In genomic region chr1:181210147-181210546, GRCm38 (mm10) we compare ENCODE assay signal across 8 mouse cellular contexts. TPM values are rescaled to one million over a fixed set of nuclear protein-coding genes. Genes with fewer than 3 reads are reported as not detected.
DNase-seq lines count a peak whose midpoint lies in the region; ATAC-seq and TF ChIP-seq lines count a peak whose summit lies in the region.

No protein-coding gene starts in this region.

- no peak for TF ChIP-seq CTCF in E14TG2a.4 (conservative IDR thresholded peaks at IDR 0.05; ENCODE audit: low read length)

- H3K27ac ChIP-seq in heart, embryonic 13.5 days (replicated peaks), result peak overlapping the region; percentile 97
- peak overlapping the region; percentile 6; the same call in 1 of the 2 replicates for H3K27ac ChIP-seq in forebrain, embryonic 13.5 days
- peak overlapping the region; percentile 99 for H3K27ac ChIP-seq in liver, embryonic 16.5 days (ENCODE audit: low read length)

- H3K9me3 ChIP-seq in heart, embryonic 13.5 days, result no peaks in the 10 kb centered on the region
- no peaks in the 10 kb centered on the region for H3K9me3 ChIP-seq in E14TG2a.4 (ENCODE audit: low read length)
- H3K9me3 ChIP-seq in forebrain, embryonic 13.5 days (replicated peaks), result no peaks in the 10 kb centered on the region
- no peaks in the 10 kb centered on the region for H3K9me3 ChIP-seq in liver, embryonic 16.5 days (replicated peaks; ENCODE audit: control insufficient read depth, low read length)

- H3K4me3 ChIP-seq in heart, embryonic 13.5 days, result peak overlapping the region; percentile 98
- H3K4me3 ChIP-seq in E14TG2a.4 (replicated peaks; ENCODE audit: low read length), result peak overlapping the region; percentile 89
- H3K4me3 ChIP-seq in forebrain, embryonic 13.5 days, result peak overlapping the region; percentile 99
- H3K4me3 ChIP-seq in liver, embryonic 16.5 days (ENCODE audit: low read depth, low read length), result peak overlapping the region; percentile 98

- DNase-seq in heart, adult 11 months, result no peak
- DNase-seq in adrenal gland, adult 8-10 months, result no peak
- no peak for DNase-seq in right cerebral cortex, adult 18-20 months
- no peak for DNase-seq in cerebellum, postnatal 10 days

- peak overlapping the region; percentile 100 for H3K9ac ChIP-seq in heart, embryonic 13.5 days
- H3K9ac ChIP-seq in forebrain, embryonic 13.5 days, result peak overlapping the region; percentile 98
- H3K9ac ChIP-seq in liver, embryonic 16.5 days (ENCODE audit: low read depth, low read length), result peak overlapping the region; percentile 100

- H3K36me3 ChIP-seq in heart, embryonic 13.5 days, result peaks cover 32% of the 10 kb centered on the region
- H3K36me3 ChIP-seq in E14TG2a.4 (ENCODE audit: insufficient read depth, low read length), result peaks cover 34% of the 10 kb centered on the region
- H3K36me3 ChIP-seq in forebrain, embryonic 13.5 days (ENCODE audit: poor library complexity, severe bottlenecking), result peaks cover 22% of the 10 kb centered on the region
- peaks cover 30% of the 10 kb centered on the region for H3K36me3 ChIP-seq in liver, embryonic 16.5 days (ENCODE audit: control insufficient read depth, insufficient read depth)

- peaks cover 30% of the 10 kb centered on the region for H3K4me1 ChIP-seq in heart, embryonic 13.5 days
- H3K4me1 ChIP-seq in E14TG2a.4 (replicated peaks; ENCODE audit: low read depth, low read length), result peaks cover 27% of the 10 kb centered on the region
- H3K4me1 ChIP-seq in forebrain, embryonic 13.5 days, result peaks cover 27% of the 10 kb centered on the region
- H3K4me1 ChIP-seq in liver, embryonic 16.5 days (ENCODE audit: control insufficient read depth, low read depth, low read length), result peaks cover 28% of the 10 kb centered on the region

- peak overlapping the region; percentile 91 for H3K4me2 ChIP-seq in heart, embryonic 13.5 days
- H3K4me2 ChIP-seq in forebrain, embryonic 13.5 days, result peak overlapping the region; percentile 89
- peak overlapping the region; percentile 66 for H3K4me2 ChIP-seq in liver, embryonic 16.5 days (ENCODE audit: low read depth, low read length)

- no peaks in the 10 kb centered on the region for H3K27me3 ChIP-seq in heart, embryonic 13.5 days (replicated peaks)
- no peaks in the 10 kb centered on the region for H3K27me3 ChIP-seq in E14TG2a.4 (ENCODE audit: insufficient read depth, low read length)
- no peaks in the 10 kb centered on the region for H3K27me3 ChIP-seq in forebrain, embryonic 13.5 days
- H3K27me3 ChIP-seq in liver, embryonic 16.5 days (ENCODE audit: control insufficient read depth, insufficient read depth, low read depth, low read length), result no peaks in the 10 kb centered on the region

- no peak for ATAC-seq in heart, embryonic 13.5 days (ENCODE audit: extremely low read depth, insufficient number of reproducible peaks, low FRiP score, low TSS enrichment)
- ATAC-seq in forebrain, embryonic 13.5 days, result no peak
- ATAC-seq in liver, embryonic 16.5 days (ENCODE audit: low read depth), result no peak

- WGBS in heart, embryonic 13.5 days, result 8% methylated on average over 4 of the region's 4 CpGs
- 23% methylated on average over 4 of the region's 4 CpGs for WGBS in forebrain, embryonic 13.5 days
- 3% methylated on average over 4 of the region's 4 CpGs for WGBS in liver, embryonic 16.5 days (ENCODE audit: insufficient replicate concordance)

RNA-seq across cellular contexts. Expression of gene Wdr26, which starts 1.7 kb away (rescaled TPM):
- 25.9 and 26.7 TPM in 2 replicates for polyA plus RNA-seq in heart, embryonic 13.5 days (2015; fragmentation: Nextera tagmentation; extraction: Ambion mirVana)
- 44.7 and 45.2 TPM in 2 replicates for polyA plus RNA-seq in forebrain, embryonic 13.5 days (2015; fragmentation: Nextera tagmentation; extraction: Ambion mirVana)
- 42.9 and 46.1 TPM in 2 replicates for polyA plus RNA-seq in liver, embryonic 16.5 days (2015; fragmentation: Nextera tagmentation; extraction: Ambion mirVana)
- total RNA-seq in adrenal gland, adult 8-10 months (2022), result 100 to 1,000 TPM; 120 to 162 (median 149) TPM

Comparison
In these comparisons a context has a peak if more than half of its experiments do, and no peak if none do; other contexts are left out.
1. H3K27ac ChIP-seq: peak in every context shown above with its lines; median percentile 99 in liver, embryonic 16.5 days; 97 in heart, embryonic 13.5 days; 6 in forebrain, embryonic 13.5 days.